29 mouse cellular contexts compared by ENCODE assay signal in genomic region chr17:56970081-56970480, GRCm38 (mm10). TPM values are rescaled to one million over a fixed set of nuclear protein-coding genes. Genes with fewer than 3 reads are reported as not detected.
"Had no signal": no experiment of that assay in that cellular context is flagged by ENCODE, and none has a peak within 500 bp of the region (broad histone marks: within the 10 kb centered on the region; RNA-seq: fewer than 3 reads in every experiment).

No protein-coding gene starts in this region.

- H3K9me3 ChIP-seq: liver, embryonic 13.5 days; stomach, embryonic 15.5 days had no signal

- H3K9ac ChIP-seq: liver, embryonic 13.5 days; stomach, embryonic 15.5 days had no signal

- H3K4me2 ChIP-seq: liver, embryonic 13.5 days; midbrain, embryonic 11.5 days; stomach, embryonic 15.5 days had no signal

- H3K36me3 ChIP-seq: liver, embryonic 13.5 days; stomach, embryonic 15.5 days had no signal

- H3K4me1 ChIP-seq: stomach, embryonic 15.5 days had no signal

- H3K4me3 ChIP-seq: layer of hippocampus, adult 2 months; liver, embryonic 13.5 days; stomach, embryonic 15.5 days had no signal

- H3K27ac ChIP-seq: kidney, postnatal 0 days; layer of hippocampus, adult 2 months; liver, embryonic 13.5 days; stomach, embryonic 15.5 days had no signal

- DNase-seq: kidney, postnatal 25 days; layer of hippocampus, adult 9-11 months; liver, embryonic 13.5 days; lung, adult 2 months; lung, postnatal 14 days; midbrain, embryonic 14.5 days; spleen, adult 18-20 months; thymus, adult 2 months; thymus, postnatal 14 days; thymus, postnatal 4 days had no signal

- H3K27me3 ChIP-seq: stomach, embryonic 15.5 days had no signal

RNA-seq across cellular contexts. Expression of gene Acer1, which starts 11.8 kb away (rescaled TPM):
- total RNA-seq: layer of hippocampus, adult 2 months; layer of hippocampus, postnatal 25 days; left cerebral cortex, adult 18-20 months; left cerebral cortex, postnatal 36 days; liver, adult 2 months; megakaryocyte progenitor cell, adult 5-6 weeks; megakaryocyte-erythroid progenitor cell, adult 5-6 weeks; midbrain, postnatal 0 days had no signal
- polyA plus RNA-seq: kidney, embryonic 14.5 days; kidney, postnatal 0 days; limb, embryonic 11.5 days; liver, adult 2 months; liver, embryonic 13.5 days; liver, embryonic 16.5 days; lung, embryonic 16.5 days; midbrain, embryonic 11.5 days; midbrain, embryonic 14.5 days; midbrain, postnatal 0 days; neural tube, embryonic 11.5 days; neural tube, embryonic 14.5 days had no signal

RNA-seq across cellular contexts. Expression of gene Pspn, which starts 29.7 kb away (rescaled TPM):
- total RNA-seq: layer of hippocampus, adult 2 months; layer of hippocampus, postnatal 25 days; left cerebral cortex, postnatal 36 days; liver, adult 2 months; megakaryocyte progenitor cell, adult 5-6 weeks; midbrain, postnatal 0 days had no signal
- polyA plus RNA-seq: large intestine, adult 2 months; limb, embryonic 14.5 days; liver, adult 2 months; liver, embryonic 16.5 days; lung, adult 2 months; lung, embryonic 16.5 days; midbrain, embryonic 14.5 days; neural tube, embryonic 11.5 days; neural tube, embryonic 14.5 days; thymus, adult 2 months had no signal
